Mouse (Mus musculus) right cerebral cortex, postnatal 25 days (tissue): ENCODE measurements at regions not wholly inside any gene's neighbourhood (a gene's known extent, or its start where the extent isn't known, plus 50 kb on each side); places are given as distances from the start of the nearest gene placed in this dataset.
"Not testable (repeated sequence)": the region's sequence is repeated elsewhere in the genome, so short reads cannot be mapped to it uniquely, and the experiment has no call there.

Experiments used
- DNase-seq: peaks from one replicate; pipeline ENCODE4 v3.0.0; 2022

GRCm38 (mm10) chr12:56058463-56058862 lies 222.3 kb downstream of the Brms1l start:
- peak; percentile 77 for DNase-seq

GRCm38 (mm10) chr12:56055382-56055781 lies 219.3 kb downstream of the Brms1l start:
- DNase-seq = no peak

GRCm38 (mm10) chr12:56046050-56046449 lies 209.9 kb downstream of the Brms1l start:
- DNase-seq = no peak

GRCm38 (mm10) chr12:56020954-56021514 lies 184.9 kb downstream of the Brms1l start:
- DNase-seq = no peak

DNA sequence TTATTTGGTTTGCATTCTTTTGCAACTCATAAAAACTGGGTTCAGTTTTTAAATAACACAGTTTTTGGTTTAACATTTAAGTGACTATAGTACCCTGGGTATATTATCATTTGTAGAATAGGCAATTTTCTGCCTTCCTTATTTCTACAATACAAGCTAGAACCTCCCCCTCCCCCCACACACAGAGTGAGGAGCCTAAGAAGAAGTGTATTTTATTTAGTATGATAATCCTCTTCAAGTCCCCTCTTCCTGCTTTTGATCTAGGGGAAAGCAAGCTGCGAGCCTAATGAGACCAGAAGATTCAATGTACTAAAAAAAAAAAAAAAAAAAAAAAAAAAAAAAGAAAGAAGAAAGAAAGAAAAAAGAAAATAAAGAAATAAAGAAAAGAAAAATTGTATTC lies 184.4 kb downstream of the Brms1l start:
- DNase-seq = no peak

GRCm38 (mm10) chr12:56009976-56010375 lies 173.9 kb downstream of the Brms1l start:
- DNase-seq = no peak

DNA sequence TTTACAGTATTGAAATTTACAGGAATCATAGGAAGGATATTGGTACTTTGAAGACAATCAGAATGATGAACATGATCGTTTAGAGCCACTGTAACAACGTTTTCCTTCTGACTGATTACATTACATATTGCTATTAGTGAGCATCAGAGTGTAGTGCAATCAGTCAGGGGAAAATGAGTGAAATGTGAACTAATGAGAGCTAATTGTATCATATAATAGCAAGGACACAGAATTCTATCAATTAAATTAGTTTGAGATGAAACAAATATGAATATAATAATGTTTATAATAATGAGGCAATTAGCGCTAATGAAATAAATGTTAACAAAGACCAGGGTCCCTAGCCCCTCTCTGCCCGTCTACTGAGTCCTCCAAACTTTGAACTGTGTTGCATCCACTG lies 169.7 kb downstream of the Brms1l start:
- DNase-seq = no peak

GRCm38 (mm10) chr12:56005321-56005720 lies 169.2 kb downstream of the Brms1l start:
- DNase-seq = no peak

DNA sequence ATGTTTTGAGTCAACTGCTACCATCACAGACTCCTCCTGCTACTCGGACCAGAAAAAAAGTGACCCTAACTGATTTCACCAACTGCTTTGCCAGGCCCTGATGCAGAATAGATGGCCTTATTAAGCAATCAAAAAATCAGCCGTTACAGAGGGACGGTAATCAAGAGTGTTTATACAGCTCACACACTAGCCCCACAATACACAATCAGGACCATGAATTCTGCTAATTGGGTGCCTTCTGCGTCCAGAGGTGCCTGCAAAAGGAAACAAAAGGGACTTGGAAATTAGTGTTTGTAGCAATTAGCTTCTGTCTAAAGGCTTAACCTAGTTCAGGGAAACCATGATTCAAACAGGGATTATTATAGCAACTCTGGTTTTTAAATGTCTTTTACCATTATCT lies 168.4 kb downstream of the Brms1l start:
- DNase-seq = no peak

DNA sequence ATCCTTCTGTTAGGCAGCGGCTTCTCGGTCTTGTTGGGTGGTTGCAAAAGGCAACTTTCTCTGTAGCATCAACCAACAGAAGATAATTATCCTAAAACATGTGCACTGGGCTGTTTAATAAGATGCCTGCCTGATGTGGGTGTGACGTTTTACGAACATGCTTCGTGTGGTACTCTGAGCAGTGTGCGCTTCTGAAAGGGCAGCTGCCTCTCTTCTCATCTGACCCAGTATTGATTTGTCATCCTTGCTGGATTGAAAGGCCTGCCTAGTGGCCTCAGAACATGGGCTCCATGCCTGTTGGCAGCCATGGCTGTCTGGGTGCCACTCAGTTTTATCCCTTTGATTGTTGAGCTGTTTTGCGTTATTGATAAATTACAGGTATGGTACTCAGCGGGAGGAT lies 167.4 kb downstream of the Brms1l start:
- no peak for DNase-seq

- DNase-seq = no peak
These were observed 160.7 kb downstream of the Brms1l start for GRCm38 (mm10) chr12:55996585-55997377.

- DNase-seq = no peak
These were observed 147.6 kb downstream of the Brms1l start for GRCm38 (mm10) chr12:55983565-55984351.

DNA sequence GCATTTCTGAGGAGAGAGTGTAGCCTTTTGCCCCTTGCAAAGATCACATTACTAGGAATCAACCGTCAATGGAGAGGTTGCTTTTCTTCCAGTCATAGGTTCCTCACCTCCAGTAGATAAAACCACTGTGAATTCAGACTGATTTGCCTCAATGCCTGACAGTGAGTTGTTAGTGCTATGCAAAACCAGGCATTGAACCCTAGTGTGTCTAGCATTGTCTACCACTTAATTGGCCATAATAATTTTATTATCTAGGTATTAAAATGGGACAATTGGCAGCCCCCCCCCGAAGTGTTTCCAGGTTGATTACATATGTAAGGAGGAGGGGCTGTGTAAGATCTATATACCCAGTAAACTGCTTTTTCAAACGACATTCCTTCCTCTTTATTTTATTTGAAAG lies 147.0 kb downstream of the Brms1l start:
- no peak for DNase-seq

GRCm38 (mm10) chr12:55974262-55974661 lies 138.1 kb downstream of the Brms1l start:
- DNase-seq = no peak

GRCm38 (mm10) chr12:55959319-55959718 lies 123.2 kb downstream of the Brms1l start:
- not testable (repeated sequence) for DNase-seq

- no peak for DNase-seq
These were observed 104.4 kb downstream of the Brms1l start for GRCm38 (mm10) chr12:55940566-55940965.

DNA sequence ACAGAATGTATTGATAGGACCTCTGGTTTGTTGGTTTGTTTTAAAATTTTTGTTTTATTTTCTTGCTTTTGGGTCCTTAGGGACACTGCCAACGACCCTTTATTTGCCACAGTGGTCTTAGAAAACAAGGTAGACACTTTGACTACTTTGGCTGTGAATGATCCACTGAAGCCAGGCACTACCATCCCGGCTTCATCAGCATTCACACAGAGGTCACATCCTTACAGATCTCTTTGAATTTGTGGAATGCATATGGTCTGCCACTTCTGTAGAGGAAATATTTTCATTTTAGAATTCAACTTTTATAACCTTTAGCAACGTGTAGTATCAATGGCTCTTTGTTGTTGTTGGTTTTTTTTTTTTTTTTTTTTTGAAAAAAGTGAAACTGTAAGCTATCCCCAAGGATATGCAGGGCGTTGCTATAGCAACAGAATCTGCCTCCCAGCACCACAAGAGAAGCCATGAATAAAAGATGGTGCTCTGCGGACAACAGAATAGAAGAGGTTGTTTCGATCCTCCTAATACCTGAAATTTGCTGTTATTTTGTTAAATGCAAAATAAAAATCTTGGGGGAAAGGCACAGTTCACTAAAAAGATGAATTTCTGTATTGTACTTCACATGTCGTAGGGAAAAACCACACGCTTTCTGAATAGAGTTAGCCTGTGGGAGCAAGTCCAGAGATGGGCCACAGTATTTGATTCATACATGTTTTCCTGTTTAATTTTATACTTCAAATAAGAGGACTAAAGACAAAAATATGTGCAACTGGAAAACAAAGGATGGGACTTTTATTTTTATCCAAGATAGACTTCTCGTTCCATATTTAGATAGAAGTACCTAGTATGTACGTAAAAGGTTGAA lies 103.4 kb downstream of the Brms1l start:
- no peak for DNase-seq

GRCm38 (mm10) chr12:55934172-55934571 lies 98.0 kb downstream of the Brms1l start:
- no peak for DNase-seq

- no peak for DNase-seq
These were observed 97.3 kb downstream of the Brms1l start for GRCm38 (mm10) chr12:55933417-55933816.

GRCm38 (mm10) chr12:55930468-55930867 lies 94.3 kb downstream of the Brms1l start:
- DNase-seq = no peak

DNA sequence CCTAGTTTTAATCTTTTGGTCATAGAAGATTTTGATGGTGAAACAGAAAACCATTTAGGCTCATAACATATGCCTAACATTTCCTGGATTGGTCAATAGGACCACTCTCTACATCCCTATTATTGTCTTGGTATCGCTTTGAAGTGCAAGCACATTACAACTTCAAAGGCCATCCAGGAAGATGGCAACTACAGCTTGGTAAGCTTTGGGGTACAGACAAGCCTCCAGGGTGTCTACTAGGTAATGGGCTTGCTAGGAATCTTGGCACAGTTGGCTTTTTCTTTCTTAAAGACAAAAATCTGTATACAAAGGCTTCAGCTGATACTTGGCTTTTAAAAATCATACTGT lies 90.8 kb downstream of the Brms1l start:
- DNase-seq = no peak

- no peak for DNase-seq
These were observed 90.3 kb downstream of the Brms1l start for GRCm38 (mm10) chr12:55926276-55926973.
